Mouse (Mus musculus): ENCODE results near the gene Phb.

Gene Phb

GRCm38 (mm10) chr11:95666529-95667149 lies at the start of gene Phb:
TSS of gene Phb (plus strand) at chr11:95666957.
- peak; percentile 90 to 98 for DNase-seq

- peak; percentile 9 to 14 for DNase-seq
Observed at GRCm38 (mm10) chr11:95617785-95618465, 48.8 kb upstream of the Phb start.

- no peak for DNase-seq
Observed at GRCm38 (mm10) chr11:95619081-95619480, 47.7 kb upstream of the Phb start.

- DNase-seq: no peak
Observed at GRCm38 (mm10) chr11:95619886-95620444, 46.8 kb upstream of the Phb start.

DNA sequence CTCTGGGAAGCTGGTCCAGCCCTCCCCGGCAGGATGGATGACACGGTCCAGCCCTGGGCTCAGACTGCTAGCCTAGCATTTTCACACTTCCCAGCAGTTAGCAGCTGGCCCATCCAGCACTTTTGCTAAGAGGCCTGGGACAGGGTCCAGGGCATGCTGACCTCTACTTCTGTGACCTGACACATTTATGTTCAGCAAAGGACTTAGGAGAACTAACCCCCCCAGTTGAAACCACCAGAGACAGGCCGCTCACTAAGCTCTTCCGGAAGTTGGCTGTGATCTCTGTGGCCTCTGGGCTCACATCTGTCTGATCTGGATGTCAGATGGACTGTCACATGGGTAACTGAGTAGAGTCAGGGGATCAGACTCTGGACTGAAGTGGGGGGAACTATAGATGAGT lies 45.7 kb upstream of the Phb start:
- no peak for DNase-seq

GRCm38 (mm10) chr11:95621541-95622130 lies 45.1 kb upstream of the Phb start:
- DNase-seq: no peak

DNA sequence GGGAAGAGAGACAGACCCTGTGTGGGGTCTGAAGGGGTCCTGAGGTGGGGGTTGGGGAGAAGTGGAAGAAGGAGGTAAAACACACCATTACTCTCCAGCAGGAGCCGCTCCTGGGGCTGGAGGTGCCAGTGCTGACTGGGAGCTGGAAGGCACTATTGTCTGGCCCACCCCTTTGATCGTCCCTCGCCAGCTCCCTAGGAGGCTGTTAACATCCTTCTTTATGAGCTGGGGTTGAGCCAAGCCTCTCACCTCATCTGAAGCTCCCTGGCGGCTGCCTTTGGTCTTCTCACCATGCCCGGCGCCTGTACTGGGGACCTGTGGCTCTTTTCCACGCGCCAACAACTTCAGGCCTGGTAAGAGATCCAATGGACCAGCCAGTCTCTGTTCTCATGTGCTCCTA lies 44.3 kb upstream of the Phb start:
- DNase-seq: no peak

DNA sequence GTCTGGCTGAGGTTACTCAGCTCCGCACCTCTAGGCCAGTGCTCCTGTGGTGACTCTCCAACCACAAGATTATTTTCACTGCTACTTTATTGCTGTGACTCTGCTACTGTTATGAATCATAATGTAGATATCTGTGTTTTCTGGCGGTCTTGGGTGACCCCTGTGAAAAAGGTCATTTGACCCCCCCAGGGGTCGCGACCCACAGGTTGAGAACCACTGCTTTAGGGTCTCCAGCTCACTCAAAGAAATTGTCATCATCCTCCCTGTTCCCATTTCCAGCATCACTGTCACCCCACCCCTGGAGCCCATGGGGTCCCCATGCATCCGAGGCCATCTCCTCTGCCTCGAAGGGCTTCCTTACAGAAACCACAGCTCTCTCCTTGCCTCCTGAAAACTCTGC lies 36.2 kb upstream of the Phb start:
- no peak for DNase-seq

GRCm38 (mm10) chr11:95631301-95631700 lies 35.5 kb upstream of the Phb start:
- no peak for DNase-seq

- DNase-seq: no peak
Observed at GRCm38 (mm10) chr11:95632474-95632873, 34.3 kb upstream of the Phb start.

GRCm38 (mm10) chr11:95633512-95634000 lies 33.2 kb upstream of the Phb start:
- no peak for DNase-seq

DNA sequence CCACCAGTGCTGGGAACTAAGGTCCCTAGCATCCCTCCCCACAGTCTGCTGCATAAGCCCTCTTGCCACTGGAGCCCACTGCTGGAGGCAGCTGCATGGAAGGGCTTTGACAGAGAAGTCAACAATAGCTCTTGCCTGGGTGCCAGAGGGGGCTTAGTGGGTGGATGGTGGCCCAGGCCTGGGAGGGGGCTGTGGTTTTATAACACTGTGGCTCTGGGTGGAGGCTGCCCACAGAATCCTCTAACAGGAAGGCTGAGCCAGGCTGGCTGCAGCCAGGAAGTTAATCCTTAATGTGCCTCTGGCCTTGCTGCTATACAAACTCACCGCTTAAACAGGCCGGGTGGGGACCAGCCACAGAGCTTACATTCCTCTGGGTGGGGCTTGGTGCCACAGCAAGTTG lies 31.7 kb upstream of the Phb start:
- no peak for DNase-seq

GRCm38 (mm10) chr11:95640751-95641150 lies 26.0 kb upstream of the Phb start:
- no peak for DNase-seq

DNA sequence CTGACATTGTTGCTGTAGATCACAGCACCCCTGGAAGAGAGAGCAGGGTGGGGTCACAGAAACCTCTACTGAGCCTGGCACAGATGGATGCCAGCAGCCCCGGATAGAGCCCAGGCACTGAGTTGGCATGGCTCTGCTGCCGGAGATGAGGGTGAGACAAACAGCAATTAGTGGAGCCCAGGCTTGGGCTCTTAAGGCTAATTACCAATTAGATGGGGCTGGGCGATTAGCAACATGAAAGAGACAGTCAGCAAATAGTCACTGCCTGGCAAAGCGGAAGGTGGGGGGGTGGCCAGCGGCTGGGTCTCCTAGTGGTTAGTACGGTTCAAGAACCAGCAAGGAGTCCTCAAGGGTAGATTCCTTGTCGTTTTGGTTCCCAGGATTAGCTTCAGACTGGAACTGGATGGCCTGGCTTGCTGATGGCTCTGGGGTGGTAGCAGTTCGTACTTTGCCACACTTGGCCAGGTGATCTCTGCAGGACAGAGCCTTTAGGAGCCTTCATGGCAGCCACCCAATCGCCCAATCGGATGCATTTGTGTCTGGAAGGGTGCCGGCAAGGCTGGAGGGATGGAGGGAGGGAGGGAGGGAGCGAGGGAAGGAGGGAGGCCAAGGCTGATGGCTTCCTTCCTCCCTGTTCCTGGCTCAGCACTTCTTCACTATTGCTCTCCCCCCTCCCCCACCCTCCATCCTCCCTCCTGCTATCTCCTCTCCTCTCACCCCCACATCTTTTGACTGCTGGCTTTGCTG lies 24.1 kb upstream of the Phb start:
- DNase-seq: no peak

DNA sequence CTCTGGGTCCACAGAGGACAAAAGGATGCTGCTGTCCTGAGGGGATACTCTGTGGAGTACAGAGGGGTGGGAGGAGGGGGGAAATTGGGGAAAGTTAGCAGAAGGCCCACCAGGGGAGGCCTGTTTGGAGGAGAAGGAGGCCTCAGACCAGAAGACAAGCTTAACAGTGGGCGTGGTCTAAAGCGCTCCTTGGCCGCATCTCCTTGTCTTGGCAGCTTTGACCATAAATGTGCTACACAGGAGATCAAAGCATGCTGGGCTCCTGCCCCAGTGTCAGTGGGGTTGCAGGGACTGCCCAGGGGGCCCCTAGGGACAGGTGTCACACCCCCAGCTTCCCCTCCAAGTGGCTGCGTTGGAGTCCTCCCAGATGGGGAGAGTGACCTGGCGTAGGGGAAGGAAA lies 22.9 kb upstream of the Phb start:
- DNase-seq: no peak

GRCm38 (mm10) chr11:95644381-95644780 lies 22.4 kb upstream of the Phb start:
- no peak for DNase-seq

DNA sequence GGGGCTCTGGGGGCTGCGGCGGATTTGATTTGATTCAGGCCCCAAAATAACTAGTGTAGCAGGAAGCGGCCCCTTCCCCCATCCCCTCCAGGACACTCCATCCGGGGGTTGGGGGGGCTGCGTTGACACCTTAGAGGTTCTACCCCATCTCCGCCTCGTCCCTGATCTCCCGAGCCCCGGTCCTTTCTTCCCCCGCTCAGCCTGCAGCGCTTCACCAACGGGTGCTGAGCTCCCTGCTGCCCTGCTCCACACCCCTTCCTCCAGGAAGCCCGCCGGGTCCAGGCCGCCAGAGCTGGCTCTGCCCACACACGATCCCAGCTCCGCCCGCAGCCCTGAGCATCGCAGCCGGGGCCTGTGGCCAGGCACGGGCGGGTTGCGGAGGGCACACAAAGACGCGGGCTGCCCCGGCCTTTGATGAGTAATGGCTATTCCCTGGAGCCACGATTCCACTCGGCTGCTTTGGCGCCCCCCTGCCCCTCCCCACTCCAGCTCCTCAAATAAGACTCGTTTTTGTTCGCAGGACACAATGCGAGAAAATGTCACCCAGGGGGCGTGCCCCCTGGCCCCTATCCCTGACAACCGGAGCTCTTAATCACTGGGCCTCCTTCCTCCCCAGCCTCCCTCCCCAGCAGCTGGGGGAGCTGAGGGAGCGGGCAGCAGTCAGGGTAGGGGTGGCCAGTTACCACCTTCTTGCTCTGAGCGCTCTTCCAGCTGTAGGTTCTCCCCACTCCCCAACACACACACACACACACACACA lies 21.2 kb upstream of the Phb start:
- no peak for DNase-seq

GRCm38 (mm10) chr11:95646154-95646490 lies 20.6 kb upstream of the Phb start:
- DNase-seq: no peak

- DNase-seq: no peak
Observed at GRCm38 (mm10) chr11:95647791-95648190, 19.0 kb upstream of the Phb start.

- DNase-seq: peak; percentile 65 to 69
Observed at GRCm38 (mm10) chr11:95648827-95649226, 17.9 kb upstream of the Phb start.

- no peak for DNase-seq
Observed at GRCm38 (mm10) chr11:95649560-95649959, 17.2 kb upstream of the Phb start.

DNA sequence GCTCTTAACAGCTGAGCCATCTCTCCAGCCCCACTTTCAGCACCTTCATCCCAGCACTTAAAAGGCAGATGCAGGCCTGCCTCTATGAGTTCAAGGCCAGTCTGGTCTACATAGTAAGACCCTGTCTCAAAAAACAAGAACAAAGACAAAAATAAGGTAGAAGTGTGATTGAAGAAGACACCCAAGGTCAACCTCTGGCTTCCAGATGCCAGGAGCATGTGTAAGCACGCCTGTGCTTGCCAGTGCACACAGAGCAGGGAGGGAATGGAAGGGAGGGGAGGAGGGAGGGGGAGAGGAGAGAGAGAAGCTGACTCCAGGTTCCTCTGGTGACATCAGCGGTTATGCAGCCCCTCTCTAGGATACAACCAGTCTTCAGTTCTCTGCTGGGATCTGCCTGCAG lies 16.8 kb upstream of the Phb start:
- no peak for DNase-seq

DNA sequence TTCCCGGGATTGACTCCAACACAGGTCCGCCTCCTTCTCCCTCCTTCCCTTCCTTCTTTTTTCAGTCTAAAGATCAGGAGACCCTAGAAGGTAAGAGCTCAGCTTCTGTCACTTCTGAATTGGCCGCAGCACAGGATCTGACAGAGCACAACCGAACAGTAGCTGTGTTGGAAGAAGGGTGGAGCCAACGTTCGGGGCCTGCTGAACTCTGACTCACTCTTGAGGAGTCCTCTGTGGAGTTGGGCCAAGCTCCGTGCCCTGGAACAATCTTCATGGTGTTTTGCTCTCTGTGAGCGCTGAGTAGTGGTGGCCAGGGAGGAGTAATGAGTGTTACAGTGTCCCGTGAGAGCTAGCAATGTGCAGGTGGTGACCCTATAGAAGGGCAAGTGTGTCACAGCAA lies 15.8 kb upstream of the Phb start:
- no peak for DNase-seq
